Mouse (Mus musculus) lung, postnatal 25 days (tissue): Measurements from ENCODE around the gene Tmc5.

Source experiments
- DNase-seq: peaks from one replicate; pipeline ENCODE4 v3.0.0; 2022; ENCODE audit warnings: low spot score

Tmc5 gene

DNA sequence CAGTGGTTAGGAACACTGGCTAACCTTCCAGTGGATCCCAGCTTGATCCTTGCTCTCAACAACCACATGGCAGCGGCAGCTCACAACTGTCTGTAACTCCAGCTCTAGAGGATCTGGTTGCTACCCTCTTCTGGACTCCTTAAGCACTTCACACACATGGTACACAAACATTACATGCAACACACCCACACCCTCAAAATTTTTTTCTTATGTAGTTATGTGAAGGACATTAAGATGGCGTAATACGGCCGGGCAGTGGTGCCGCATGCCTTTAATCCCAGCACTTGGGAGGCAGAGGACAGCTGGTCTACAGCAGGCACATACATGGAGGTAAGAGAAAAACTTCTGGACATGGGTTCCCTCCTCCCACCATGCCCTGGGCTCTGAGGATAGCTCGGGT is 99.0 kb downstream of the Tmc5 start:
- DNase-seq, result peak; percentile 60

DNA sequence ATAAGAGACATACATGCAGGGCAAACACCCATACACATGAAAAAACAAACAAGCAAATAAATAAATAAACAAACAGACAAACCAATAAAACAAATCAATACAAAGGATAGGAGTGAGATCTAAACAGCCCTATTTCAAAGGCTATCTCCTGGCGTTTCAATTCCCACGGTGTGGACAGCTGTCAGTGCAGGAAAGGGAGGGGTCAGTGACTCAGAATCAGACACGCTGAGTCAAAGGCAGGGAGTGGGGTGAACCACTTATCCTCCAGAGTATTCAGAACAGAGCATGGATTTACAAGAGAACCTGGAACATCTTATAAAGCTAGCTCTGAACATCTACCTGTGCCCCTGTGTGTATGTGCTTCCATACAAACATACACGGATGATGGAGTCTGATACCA is 100.1 kb downstream of the Tmc5 start:
- DNase-seq, result no peak

DNA sequence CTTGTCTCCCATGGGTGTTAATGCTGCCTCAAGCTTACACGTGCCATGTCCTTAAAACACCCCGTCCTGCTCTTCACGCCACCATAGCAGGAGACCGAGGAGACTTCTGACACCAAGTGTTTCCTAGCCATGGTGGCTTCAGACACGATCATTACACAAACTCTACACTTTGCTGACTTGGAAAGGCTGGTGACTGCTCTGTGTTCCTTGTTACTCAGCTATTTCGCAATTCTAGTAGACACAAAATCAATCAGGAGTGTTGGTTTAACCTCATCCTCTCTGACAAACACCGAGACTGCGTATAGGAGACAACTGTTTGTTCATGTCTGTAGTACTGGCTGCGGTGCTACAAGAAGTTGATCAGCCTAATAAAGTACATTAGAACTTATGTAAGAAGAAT is 101.8 kb downstream of the Tmc5 start:
- no peak for DNase-seq

DNA sequence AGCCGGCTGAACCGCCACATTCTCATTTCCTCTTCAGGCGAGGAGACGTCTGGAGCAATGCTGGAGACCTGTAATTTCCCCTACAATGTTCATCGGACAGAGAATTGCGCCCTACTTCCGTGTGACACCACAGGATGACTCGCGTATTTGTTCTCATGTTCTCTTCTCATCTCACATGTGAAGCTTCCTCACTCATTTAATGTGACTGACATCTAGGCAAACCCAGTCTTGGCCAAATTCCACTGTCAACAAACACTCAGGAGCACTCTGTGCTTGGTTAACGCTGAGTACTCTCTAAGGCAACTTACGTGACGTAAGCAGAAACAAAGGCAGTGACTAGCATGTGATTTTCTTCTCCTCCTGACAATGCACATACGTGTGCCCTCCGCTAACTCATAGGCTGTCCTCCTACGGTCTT is 106.1 kb downstream of the Tmc5 start:
- DNase-seq, result peak; percentile 88

DNA sequence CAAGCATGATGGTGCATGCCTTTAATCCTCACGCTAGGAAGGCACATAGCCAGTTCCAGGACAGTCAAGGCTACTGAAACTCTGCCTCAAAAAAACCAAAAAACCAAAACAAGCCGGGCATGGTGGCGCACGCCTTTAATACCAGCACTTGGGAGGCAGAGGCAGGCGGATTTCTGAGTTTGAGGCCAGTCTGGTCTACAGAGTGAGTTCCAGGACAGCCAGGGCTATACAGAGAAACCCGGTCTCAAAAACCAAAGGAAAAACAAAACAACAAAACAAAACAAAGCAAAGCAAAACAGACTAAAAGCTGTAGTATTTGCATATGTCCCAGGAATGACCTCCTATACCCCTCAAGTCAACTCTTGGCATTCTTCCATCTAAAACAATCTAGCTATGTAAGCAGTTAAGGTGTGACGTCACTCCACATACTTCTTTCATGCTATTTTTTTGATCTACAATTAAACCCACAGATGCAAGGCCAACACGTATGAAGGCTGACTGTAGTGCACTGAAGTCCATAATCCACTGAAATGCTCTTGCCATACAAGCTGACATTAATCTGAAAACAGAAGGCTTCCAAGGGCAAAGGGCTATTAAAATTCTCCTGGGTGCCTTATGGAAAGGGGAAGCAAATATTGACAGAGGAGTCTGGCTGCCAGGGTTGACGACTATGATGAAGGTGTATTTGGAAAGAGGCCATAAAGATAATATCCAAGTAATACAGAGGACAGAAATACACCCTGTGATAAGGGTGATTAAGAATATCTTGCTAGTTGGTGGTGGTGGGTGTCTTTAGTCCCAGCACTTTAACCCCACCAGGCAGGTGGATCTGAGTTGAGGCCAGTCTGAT is 107.1 kb downstream of the Tmc5 start:
- no peak for DNase-seq

DNA sequence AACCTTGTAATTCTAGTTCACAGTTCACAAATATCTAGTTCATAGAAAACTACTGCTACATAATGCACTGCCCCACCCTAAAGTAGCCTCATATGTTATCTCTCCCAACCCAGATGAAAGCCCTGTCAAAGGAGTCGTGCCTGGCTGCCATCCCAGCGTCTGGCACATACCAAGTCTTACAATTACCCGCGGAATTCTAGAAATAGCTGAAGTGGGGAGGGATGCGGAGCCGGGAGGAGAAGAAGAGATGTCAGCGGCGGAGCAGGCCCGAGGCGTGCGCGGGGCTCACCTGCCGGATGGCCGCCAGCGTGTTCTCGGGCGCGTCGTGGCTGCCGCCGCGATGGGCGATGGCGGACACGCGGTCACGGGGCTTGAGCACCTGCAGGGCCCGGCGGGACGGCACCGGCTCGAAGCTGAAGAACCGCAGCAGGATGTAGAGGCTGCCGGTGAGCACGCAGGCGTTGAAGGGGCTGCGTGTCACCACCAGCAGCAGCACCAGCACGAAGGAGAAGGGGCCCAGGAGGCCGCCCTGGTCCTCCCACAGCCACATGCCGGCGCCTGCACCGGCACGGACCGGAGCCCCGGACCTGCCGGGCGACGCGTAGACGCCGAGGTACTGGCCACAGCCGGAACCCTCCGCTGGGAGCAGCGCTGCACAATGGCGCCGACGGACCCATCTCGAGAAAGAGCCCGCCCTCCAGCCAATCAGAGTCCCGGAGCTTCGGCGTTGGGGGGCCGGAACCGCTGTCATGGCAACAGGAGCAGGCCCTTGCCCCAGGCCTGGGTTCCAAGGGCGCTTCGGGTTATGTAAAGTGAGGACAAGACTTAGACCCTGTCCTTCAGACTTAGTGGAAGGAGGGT is 108.2 kb downstream of the Tmc5 start, which contains the start of gene Gde1:
Gene Gde1 (minus strand): TSS at position 678 of the 861 bp plus-strand sequence.
- DNase-seq, result peak; percentile 94

DNA sequence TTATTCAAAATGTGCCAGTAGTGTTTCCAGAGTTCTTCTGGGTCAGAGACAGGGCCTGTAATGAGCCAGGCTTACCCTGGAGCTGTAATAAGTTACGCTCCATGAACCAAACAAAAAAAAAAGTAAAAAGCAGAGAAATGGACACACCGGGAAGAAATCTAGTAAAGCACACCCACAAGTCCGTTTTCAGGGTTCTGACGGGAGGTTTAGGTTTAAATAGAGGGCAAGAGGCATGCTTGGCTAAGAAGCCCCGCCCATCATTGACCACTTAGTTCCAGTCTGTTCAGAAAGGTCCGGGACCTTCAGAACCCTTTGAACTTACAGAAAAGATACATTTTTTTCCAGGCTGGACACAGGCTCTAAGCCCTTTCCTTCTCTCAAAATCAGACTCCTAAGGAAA is 109.0 kb downstream of the Tmc5 start:
- no peak for DNase-seq

DNA sequence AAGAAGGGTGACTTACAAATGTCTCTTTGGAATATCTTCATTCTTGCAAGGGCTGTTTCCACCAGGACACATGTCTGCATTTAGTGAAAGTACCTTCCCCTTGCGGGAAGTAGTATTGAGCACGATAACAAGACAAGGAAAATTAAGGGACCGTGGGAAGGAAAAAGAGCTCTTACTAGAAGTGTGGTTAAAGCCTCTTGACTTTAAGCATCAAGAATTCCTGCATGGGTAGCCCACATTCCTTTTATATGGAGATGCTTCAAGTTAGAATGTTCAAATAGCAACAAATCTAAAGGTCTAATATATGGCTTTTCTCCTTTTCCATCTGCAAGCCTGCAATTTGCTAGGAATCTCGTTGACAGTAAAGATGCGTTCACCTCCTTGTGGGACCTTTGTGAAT is 109.4 kb downstream of the Tmc5 start:
- no peak for DNase-seq

DNA sequence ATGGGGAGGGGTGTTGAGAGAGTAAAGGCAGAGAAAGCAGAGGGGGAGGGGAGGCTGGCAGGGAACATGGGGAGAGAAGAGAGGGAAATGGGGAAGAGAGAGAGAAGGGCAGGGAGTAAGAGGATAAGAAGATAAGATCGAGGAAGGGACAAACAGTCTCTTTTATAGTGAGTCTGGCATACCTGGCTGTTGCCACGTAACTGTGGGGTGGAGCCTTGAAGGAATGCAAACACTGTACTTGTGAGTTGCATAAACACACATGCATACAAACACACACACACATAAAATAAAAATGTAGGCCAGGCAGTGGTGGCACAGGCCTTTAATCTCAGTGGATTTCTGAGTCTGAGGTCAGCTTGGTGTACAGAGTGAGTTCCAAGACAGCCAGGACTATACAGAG is 110.1 kb downstream of the Tmc5 start:
- no peak for DNase-seq

DNA sequence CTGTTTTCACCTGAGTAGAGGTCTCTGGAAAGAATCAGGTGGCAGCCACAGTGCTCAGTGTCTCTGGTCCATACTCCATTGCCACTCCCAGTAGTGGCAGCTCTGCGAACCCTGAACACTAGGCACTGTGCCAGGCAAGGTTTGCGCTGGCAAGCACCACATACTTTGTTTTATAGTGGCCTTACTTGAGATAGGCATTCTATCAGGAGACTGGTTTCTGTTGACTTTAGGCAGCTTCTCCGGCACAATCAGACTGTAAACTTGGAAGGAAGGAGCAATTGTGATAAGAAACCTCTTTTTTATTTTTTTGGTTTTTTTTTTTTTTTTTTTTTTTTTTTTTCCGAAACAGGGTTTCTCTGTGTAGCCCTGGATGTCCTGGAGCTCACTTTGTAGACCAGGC is 110.9 kb downstream of the Tmc5 start:
- no peak for DNase-seq

DNA sequence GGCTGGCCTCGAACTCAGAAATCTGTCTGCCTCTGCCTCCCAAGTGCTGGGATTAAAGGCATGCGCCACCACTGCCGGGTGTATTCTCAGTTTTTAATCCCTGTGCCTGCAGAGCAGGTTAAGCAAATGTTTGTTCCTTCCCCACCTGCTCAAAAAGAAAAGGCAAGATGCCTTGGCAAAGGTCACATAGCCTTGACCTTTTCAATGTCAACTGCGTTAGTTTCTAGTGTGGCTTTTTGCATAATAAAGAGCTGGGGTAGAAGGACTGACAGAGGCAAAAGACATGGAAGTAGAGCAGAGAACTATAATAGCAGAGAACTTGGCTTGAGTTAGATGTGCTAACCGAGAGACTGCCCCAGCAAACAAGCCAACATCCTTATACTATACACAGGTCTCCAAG is 113.7 kb downstream of the Tmc5 start:
- DNase-seq, result no peak

DNA sequence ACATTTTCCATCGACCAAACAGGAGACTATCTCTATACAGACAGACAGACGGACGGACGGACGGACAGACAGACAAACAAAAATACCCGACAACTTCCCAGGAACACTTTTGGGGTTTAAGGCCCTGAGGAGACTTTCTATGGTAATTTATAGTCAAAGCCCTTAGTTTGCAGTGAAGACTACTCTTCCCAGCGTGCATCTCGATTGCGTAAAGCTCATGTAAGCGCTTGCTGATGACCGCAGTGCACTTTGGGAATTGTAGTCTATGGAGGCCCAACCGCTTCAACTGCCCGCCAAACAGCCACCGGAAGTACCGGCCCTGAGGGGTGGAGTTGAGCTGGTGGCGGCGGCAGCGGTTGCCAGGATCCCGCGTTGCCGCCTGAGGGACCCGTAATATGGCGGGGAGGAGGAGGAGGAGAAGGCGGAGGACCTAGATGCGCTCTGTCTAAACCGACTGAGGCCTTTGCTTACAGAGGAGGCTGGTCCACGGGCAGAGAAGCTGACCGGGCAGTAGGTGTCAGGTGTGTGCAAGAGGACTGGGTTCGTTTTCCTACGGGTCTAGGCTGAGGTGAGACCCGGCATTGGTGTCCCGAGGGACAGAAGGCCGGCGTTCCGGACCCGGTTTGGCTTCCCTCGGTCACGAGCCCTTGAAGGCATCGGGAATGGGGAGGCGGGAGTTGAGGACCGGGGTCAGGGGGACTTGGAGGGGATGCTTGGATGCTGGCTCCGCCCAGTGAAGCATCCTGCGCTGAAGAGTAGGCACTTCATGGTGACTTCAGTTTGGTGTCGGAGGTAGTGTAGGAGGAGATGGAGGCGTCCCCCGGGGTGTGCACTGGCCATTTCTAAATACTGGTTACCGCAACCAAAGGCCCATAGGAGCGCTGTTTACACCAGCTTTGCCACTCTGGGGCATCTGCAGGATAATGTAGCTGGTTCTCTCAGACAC is 115.4 kb downstream of the Tmc5 start, which contains the start of gene Ccp110:
Gene Ccp110 (plus strand): TSS at position 325 of the 946 bp plus-strand sequence.
- peak; percentile 98 for DNase-seq

DNA sequence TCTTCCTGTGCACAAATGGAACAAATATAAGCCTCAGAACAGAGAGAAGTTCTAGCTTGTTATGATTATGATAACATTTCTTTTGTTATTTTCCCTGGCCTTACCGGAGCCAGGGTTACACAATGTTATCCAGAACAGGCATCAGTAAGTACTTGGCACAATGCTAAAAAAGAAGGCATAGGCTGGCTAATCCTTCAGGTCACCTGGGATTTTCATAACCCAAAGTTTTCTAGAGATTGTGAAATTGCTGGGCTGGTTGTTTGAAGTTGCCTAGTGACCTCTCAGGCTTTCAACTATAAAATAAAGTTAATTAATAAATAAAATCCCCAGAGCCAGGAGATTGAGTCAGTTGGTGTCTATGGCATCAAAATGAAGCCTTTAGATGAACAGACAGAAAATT is 117.8 kb downstream of the Tmc5 start:
- DNase-seq, result peak; percentile 65

DNA sequence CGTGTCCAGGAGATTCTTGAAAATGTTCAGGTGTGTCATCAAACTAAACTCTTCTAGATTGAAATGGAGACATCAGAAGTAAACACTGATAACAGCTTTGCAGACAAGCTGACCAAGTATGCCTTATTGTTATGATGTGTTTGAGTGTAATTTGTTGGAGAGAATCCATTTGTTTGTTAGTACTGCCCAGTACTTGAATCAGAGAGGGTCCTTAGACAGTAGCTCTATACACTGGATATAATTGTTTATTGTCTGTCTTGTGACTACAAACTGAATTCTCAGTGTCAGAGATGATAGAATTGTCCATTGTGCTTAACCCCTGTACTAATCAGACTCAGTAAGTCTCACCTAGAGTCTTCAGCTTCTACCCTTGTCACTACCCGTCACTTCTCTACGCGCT is 121.0 kb downstream of the Tmc5 start:
- no peak for DNase-seq

DNA sequence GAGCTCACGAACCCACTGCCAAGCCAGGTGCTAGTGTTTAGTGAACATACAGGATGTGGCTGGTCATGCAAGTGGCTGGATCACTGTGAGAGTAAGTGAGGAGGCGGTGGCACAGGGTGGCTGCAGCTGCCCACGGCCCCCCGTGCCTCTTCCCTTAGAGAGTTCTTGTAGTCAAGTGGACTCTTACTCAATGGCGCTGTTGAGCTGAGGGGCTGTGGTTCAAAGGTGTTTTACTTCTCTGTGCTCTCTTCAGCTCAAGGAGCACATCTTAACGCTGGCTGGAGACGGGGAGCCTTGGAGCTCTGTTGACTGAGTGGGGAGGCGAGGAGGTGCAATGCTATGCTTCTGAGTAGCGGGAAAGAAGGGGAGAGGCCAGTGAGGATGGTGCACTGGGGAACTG is 126.8 kb downstream of the Tmc5 start:
- DNase-seq, result peak; percentile 85
